Mouse (Mus musculus) left cerebral cortex, postnatal 25 days (tissue): ENCODE data around the gene Myo19. TPM values are rescaled to one million over a fixed set of nuclear protein-coding genes. Genes with fewer than 3 reads are reported as not detected.

Experiments used
- DNase-seq, 2 experiments: peaks; one replicate each; pipeline ENCODE4 v3.0.0; 2022; ENCODE audit warnings: low spot score in 2 of 2, mixed read lengths in 1 of 2
- intact Hi-C: fragments of 180-260 bp; cut with DNase I; formaldehyde crosslinking; loops from one replicate; pipeline ENCODE4 v1.15.1; 2025
- total RNA-seq, 2 experiments: library from RNA; stranded (reverse); gene quantifications; 2 replicates each; pipeline ENCODE4 v1.2.3; 2021

The Myo19 gene
- total RNA-seq, 2 experiments from 2014 or later: 11.8 to 13.8 TPM

- intact Hi-C loops: no loop called here
- DNase-seq: no peak
Measured at GRCm38 (mm10) chr11:84882346-84882745, 2.4 kb downstream of the Myo19 start.

- DNase-seq: no peak
- intact Hi-C loops: no loop called here
Measured at GRCm38 (mm10) chr11:84885238-84885637, 5.3 kb downstream of the Myo19 start.

GRCm38 (mm10) chr11:84886236-84886635 is 6.3 kb downstream of the Myo19 start:
- intact Hi-C loops: no loop called here
- DNase-seq: no peak

- intact Hi-C loops: no loop called here
- no peak for DNase-seq
Measured at GRCm38 (mm10) chr11:84886767-84887511, 7.0 kb downstream of the Myo19 start.

- DNase-seq: no peak
- intact Hi-C loops: no loop called here
Measured at GRCm38 (mm10) chr11:84888025-84888424, 8.1 kb downstream of the Myo19 start.

- no peak for DNase-seq
Measured at GRCm38 (mm10) chr11:84889492-84889891, 9.5 kb downstream of the Myo19 start.

GRCm38 (mm10) chr11:84891705-84892104 is 11.8 kb downstream of the Myo19 start:
- no peak for DNase-seq
- intact Hi-C loops: no loop called here

More at GRCm38 (mm10) chr11:84889492-84889891, 9.5 kb downstream of the Myo19 start:
- intact Hi-C loops: no loop called here

- intact Hi-C loops: no loop called here
- DNase-seq: no peak
Measured at GRCm38 (mm10) chr11:84893113-84893512, 13.2 kb downstream of the Myo19 start.

- intact Hi-C loops: loop anchor here (1.0 kb wide), 1 partner anchor 34 kb away; the partner anchor contains the start of gene Ggnbp2
- peak in 1 of 2 experiments; percentile 87 for DNase-seq
Measured at GRCm38 (mm10) chr11:84904597-84905144, 24.7 kb downstream of the Myo19 start.

GRCm38 (mm10) chr11:84907081-84907480 is 27.1 kb downstream of the Myo19 start:
- intact Hi-C loops: no loop called here
- no peak for DNase-seq

GRCm38 (mm10) chr11:84908480-84908879 is 28.5 kb downstream of the Myo19 start:
- intact Hi-C loops: no loop called here
- DNase-seq: peak in 1 of 2 experiments; percentile 67

GRCm38 (mm10) chr11:84910411-84910810 is 30.5 kb downstream of the Myo19 start:
- no peak for DNase-seq
- intact Hi-C loops: no loop called here

GRCm38 (mm10) chr11:84914673-84915072 is 34.7 kb downstream of the Myo19 start:
- no peak for DNase-seq
- intact Hi-C loops: no loop called here

GRCm38 (mm10) chr11:84916053-84916702 is 36.2 kb downstream of the Myo19 start, which contains the start of gene Znhit3:
TSS of gene Znhit3 (minus strand) at chr11:84916366.
- intact Hi-C loops: no loop called here
- peak; percentile 91 to 96 for DNase-seq

GRCm38 (mm10) chr11:84916703-84917300 is 36.9 kb downstream of the Myo19 start:
- intact Hi-C loops: no loop called here
- DNase-seq: no peak

- intact Hi-C loops: loop anchor here (1.0 kb wide), 1 partner anchor 60 kb away; no protein-coding TSS in a partner anchor
- peak; percentile 87 for DNase-seq
Measured at GRCm38 (mm10) chr11:84918425-84918824, 38.5 kb downstream of the Myo19 start.

- DNase-seq: peak in 1 of 2 experiments; percentile 30
- intact Hi-C loops: no loop called here
Measured at GRCm38 (mm10) chr11:84919276-84919675, 39.3 kb downstream of the Myo19 start.

GRCm38 (mm10) chr11:84919951-84920350 is 40.0 kb downstream of the Myo19 start:
- DNase-seq: no peak
- intact Hi-C loops: no loop called here

GRCm38 (mm10) chr11:84920981-84921380 is 41.0 kb downstream of the Myo19 start:
- DNase-seq: peak in 1 of 2 experiments; percentile 62
- intact Hi-C loops: no loop called here

- intact Hi-C loops: no loop called here
- DNase-seq: no peak
Measured at GRCm38 (mm10) chr11:84932261-84932660, 52.3 kb downstream of the Myo19 start.
